Mouse (Mus musculus): Measurements from ENCODE around the gene Wars. TPM values are rescaled to one million over a fixed set of nuclear protein-coding genes. Genes with fewer than 3 reads are reported as not detected.

The Wars gene
- total and polyA plus RNA-seq, 2 experiments = 11.7 to 24.3 TPM

- H3K36me3 ChIP-seq (ENCODE audit: control insufficient read depth, insufficient read depth, low read length) = no peaks in the 10 kb centered on the region; the same call in 1 of the 2 replicates
- no peaks in the 10 kb centered on the region for H3K27me3 ChIP-seq (ENCODE audit: control insufficient read depth, insufficient read depth, low read length)
- no peak for TF ChIP-seq POLR2A (IDR thresholded peaks at IDR 0.05; ENCODE audit: extremely low read depth, insufficient read depth, low read length)
- no peak for TF ChIP-seq CTCF (IDR thresholded peaks at IDR 0.05; ENCODE audit: low read depth, low read length)
- peak overlapping the region; percentile 84 for H3K27ac ChIP-seq (replicated peaks; ENCODE audit: insufficient read depth, low read depth, low read length)
- H3K4me3 ChIP-seq (ENCODE audit: insufficient read depth, low read depth, low read length) = peak overlapping the region; percentile 81
- peak overlapping the region; percentile 84 for H3K9ac ChIP-seq (ENCODE audit: low read depth, low read length)
- WGBS = 23% methylated on average over 7 of the region's 7 CpGs
- DNase-seq (ENCODE audit: extremely low read depth, low read depth, low spot score) = no peak
- H3K4me1 ChIP-seq (ENCODE audit: control insufficient read depth, insufficient read depth, low read length) = peaks cover 21% of the 10 kb centered on the region
- peaks cover 18% of the 10 kb centered on the region; the same call in 1 of the 2 replicates for H3K79me2 ChIP-seq (ENCODE audit: control insufficient read depth, insufficient read depth, low read length)
Observed at GRCm38 (mm10) chr12:108836722-108837121, 57.3 kb downstream of the Wars start.

GRCm38 (mm10) chr12:108835840-108836409 is 58.0 kb downstream of the Wars start, which contains the start of the genes Slc25a29 and Slc25a47:
TSS of gene Slc25a29 (minus strand) at chr12:108835883.
TSS of gene Slc25a47 (plus strand) at chr12:108836046.
- H3K36me3 ChIP-seq (ENCODE audit: control insufficient read depth, insufficient read depth, low read length) = no peaks in the 10 kb centered on the region
- H3K4me1 ChIP-seq (ENCODE audit: control insufficient read depth, insufficient read depth, low read length) = peaks cover 21% of the 10 kb centered on the region
- WGBS = under 1% methylated on average over 52 of the region's 53 CpGs
- H3K27me3 ChIP-seq (ENCODE audit: control insufficient read depth, insufficient read depth, low read length) = no peaks in the 10 kb centered on the region
- H3K9ac ChIP-seq (ENCODE audit: low read depth, low read length) = peak within 1 kb of the TSS; percentile 84
- TF ChIP-seq POLR2A (IDR thresholded peaks at IDR 0.05; ENCODE audit: extremely low read depth, insufficient read depth, low read length) (peak; percentile 79), CTCF (IDR thresholded peaks at IDR 0.05; ENCODE audit: low read depth, low read length) (no peak)
- DNase-seq (ENCODE audit: extremely low read depth, low read depth, low spot score) = peak; percentile 86
- H3K27ac ChIP-seq (replicated peaks; ENCODE audit: insufficient read depth, low read depth, low read length) = peak within 1 kb of the TSS; percentile 84
- H3K79me2 ChIP-seq (ENCODE audit: control insufficient read depth, insufficient read depth, low read length) = peaks cover 18% of the 10 kb centered on the region; the same call in 1 of the 2 replicates
- peak within 1 kb of the TSS; percentile 81 for H3K4me3 ChIP-seq (ENCODE audit: insufficient read depth, low read depth, low read length)

- 3% methylated on average over 51 of the region's 51 CpGs for WGBS
- Histone ChIP-seq H3K27me3 (ENCODE audit: control insufficient read depth, insufficient read depth, low read length) (no peaks in the 10 kb centered on the region), H3K9ac (ENCODE audit: low read depth, low read length) (peak overlapping the region; percentile 77), H3K79me2 (ENCODE audit: control insufficient read depth, insufficient read depth, low read length) (peaks cover 18% of the 10 kb centered on the region; the same call in 1 of the 2 replicates), H3K4me3 (ENCODE audit: insufficient read depth, low read depth, low read length) (peak overlapping the region; percentile 63), H3K27ac (replicated peaks; ENCODE audit: insufficient read depth, low read depth, low read length) (peak overlapping the region; percentile 59), H3K36me3 (ENCODE audit: control insufficient read depth, insufficient read depth, low read length) (no peaks in the 10 kb centered on the region), H3K4me1 (ENCODE audit: control insufficient read depth, insufficient read depth, low read length) (peaks cover 21% of the 10 kb centered on the region)
- no peak for DNase-seq (ENCODE audit: extremely low read depth, low read depth, low spot score)
- TF ChIP-seq CTCF (IDR thresholded peaks at IDR 0.05; ENCODE audit: low read depth, low read length) (no peak), POLR2A (IDR thresholded peaks at IDR 0.05; ENCODE audit: extremely low read depth, insufficient read depth, low read length) (no peak)
Observed at GRCm38 (mm10) chr12:108835208-108835839, 58.6 kb downstream of the Wars start.

- DNase-seq (ENCODE audit: extremely low read depth, low read depth, low spot score) = no peak
- WGBS = 33% methylated on average over 5 of the region's 5 CpGs
- H3K36me3 ChIP-seq (ENCODE audit: control insufficient read depth, insufficient read depth, low read length) = no peaks in the 10 kb centered on the region
- H3K79me2 ChIP-seq (ENCODE audit: control insufficient read depth, insufficient read depth, low read length) = peaks cover 18% of the 10 kb centered on the region; the same call in 1 of the 2 replicates
- no peak overlapping the region for H3K9ac ChIP-seq (ENCODE audit: low read depth, low read length)
- peaks cover 21% of the 10 kb centered on the region for H3K4me1 ChIP-seq (ENCODE audit: control insufficient read depth, insufficient read depth, low read length)
- no peak overlapping the region for H3K4me3 ChIP-seq (ENCODE audit: insufficient read depth, low read depth, low read length)
- TF ChIP-seq POLR2A (IDR thresholded peaks at IDR 0.05; ENCODE audit: extremely low read depth, insufficient read depth, low read length) (no peak), CTCF (IDR thresholded peaks at IDR 0.05; ENCODE audit: low read depth, low read length) (no peak)
- no peaks in the 10 kb centered on the region for H3K27me3 ChIP-seq (ENCODE audit: control insufficient read depth, insufficient read depth, low read length)
- no peak overlapping the region for H3K27ac ChIP-seq (replicated peaks; ENCODE audit: insufficient read depth, low read depth, low read length)
Observed at GRCm38 (mm10) chr12:108834786-108835185, 59.2 kb downstream of the Wars start.

- H3K9ac ChIP-seq (ENCODE audit: low read depth, low read length) = no peak overlapping the region
- 96% methylated on average over 3 of the region's 3 CpGs for WGBS
- H3K4me1 ChIP-seq (ENCODE audit: control insufficient read depth, insufficient read depth, low read length) = peaks cover 21% of the 10 kb centered on the region
- TF ChIP-seq CTCF (IDR thresholded peaks at IDR 0.05; ENCODE audit: low read depth, low read length) (no peak), POLR2A (IDR thresholded peaks at IDR 0.05; ENCODE audit: extremely low read depth, insufficient read depth, low read length) (no peak)
- no peak overlapping the region for H3K4me3 ChIP-seq (ENCODE audit: insufficient read depth, low read depth, low read length)
- no peaks in the 10 kb centered on the region for H3K27me3 ChIP-seq (ENCODE audit: control insufficient read depth, insufficient read depth, low read length)
- no peaks in the 10 kb centered on the region for H3K36me3 ChIP-seq (ENCODE audit: control insufficient read depth, insufficient read depth, low read length)
- H3K27ac ChIP-seq (replicated peaks; ENCODE audit: insufficient read depth, low read depth, low read length) = no peak overlapping the region
- no peak for DNase-seq (ENCODE audit: extremely low read depth, low read depth, low spot score)
- peaks cover 18% of the 10 kb centered on the region; the same call in 1 of the 2 replicates for H3K79me2 ChIP-seq (ENCODE audit: control insufficient read depth, insufficient read depth, low read length)
Observed at GRCm38 (mm10) chr12:108834337-108834736, 59.6 kb downstream of the Wars start.
